Mouse (Mus musculus): ENCODE data around the gene Gm35549. TPM values are rescaled to one million over a fixed set of nuclear protein-coding genes. Genes with fewer than 3 reads are reported as not detected.

The Gm35549 gene
- polyA plus RNA-seq (2015; fragmentation: Nextera tagmentation; extraction: Ambion mirVana) = 0.32 TPM in 1 of 2 replicates, not detected in the other

- DNase-seq (ENCODE audit: low spot score) = no peak
- Histone ChIP-seq H3K36me3 (ENCODE audit: control insufficient read depth, insufficient read depth, low read length) (no peaks in the 10 kb centered on the region), H3K27me3 (ENCODE audit: control insufficient read depth, insufficient read depth, low read length) (no peaks in the 10 kb centered on the region), H3K27ac (replicated peaks) (no peak within 1 kb of the TSS), H3K4me3 (ENCODE audit: low read depth, low read length) (no peak within 1 kb of the TSS), H3K4me1 (replicated peaks; ENCODE audit: control insufficient read depth, insufficient read depth) (no peaks in the 10 kb centered on the region), H3K9ac (ENCODE audit: low read length) (no peak within 1 kb of the TSS), H3K4me2 (replicated peaks; ENCODE audit: low read depth) (no peak within 1 kb of the TSS), H3K9me3 (ENCODE audit: control insufficient read depth, low read length) (no peaks in the 10 kb centered on the region)
- TF ChIP-seq CTCF (IDR thresholded peaks at IDR 0.05; ENCODE audit: low read depth) (no peak), EP300 (optimal IDR thresholded peaks at IDR 0.05) (no peak)
- WGBS = 63% methylated on average over 3 of the region's 3 CpGs
- ATAC-seq (ENCODE audit: low FRiP score, low TSS enrichment) = no peak
Measured at GRCm38 (mm10) chr9:122843760-122844159, at the start of gene Gm35549. Gene Gm35549 (minus strand): TSS chr9:122844035.

DNA sequence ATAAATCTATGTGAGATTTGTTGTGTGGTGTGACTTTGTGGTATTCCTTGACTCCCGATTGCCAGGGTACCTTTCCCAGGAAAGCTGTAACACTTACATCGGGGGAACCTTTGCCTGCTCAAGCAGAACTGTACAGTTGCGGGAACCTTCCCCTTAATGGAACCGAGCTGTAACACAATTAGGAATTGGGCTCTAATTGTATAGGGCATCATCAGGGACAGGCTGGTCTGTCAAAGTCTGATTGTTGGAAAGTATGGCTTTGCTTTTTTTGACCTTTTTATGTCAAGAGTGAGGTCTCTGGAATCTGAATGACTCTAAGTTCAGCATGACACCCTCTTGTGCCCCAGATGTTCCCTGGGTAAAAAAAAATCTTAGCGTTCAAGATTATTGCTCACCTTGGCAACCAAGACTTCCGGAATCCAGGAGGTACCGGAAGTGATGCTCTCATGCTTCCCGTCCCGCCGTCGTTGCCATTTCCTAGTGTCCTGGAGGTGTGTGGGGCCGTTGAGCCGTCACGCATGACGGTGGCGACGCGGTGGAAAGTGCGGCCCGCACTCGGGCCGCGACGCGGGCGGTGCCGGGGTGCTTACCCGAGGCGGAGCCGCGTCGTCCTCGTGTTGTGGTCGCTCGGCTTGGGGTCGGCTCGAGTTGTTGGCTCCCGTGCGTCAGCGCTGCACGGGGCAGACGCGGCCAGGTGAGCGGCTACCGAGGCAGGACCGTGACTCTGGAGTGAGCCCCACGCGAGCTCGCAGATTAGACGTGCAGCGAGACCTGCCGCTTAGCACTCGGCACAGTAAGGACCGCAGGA is 42.7 kb upstream of the Gm35549 start:
- H3K27ac ChIP-seq (replicated peaks) = peak overlapping the region; percentile 45; the same call in 1 of the 2 replicates
- 7% methylated on average over 54 of the region's 54 CpGs for WGBS
- TF ChIP-seq EP300 (optimal IDR thresholded peaks at IDR 0.05) = no peak
- TF ChIP-seq CTCF (IDR thresholded peaks at IDR 0.05; ENCODE audit: low read depth) = no peak
- no peaks in the 10 kb centered on the region for H3K9me3 ChIP-seq (ENCODE audit: control insufficient read depth, low read length)
- ATAC-seq (ENCODE audit: low FRiP score, low TSS enrichment) = peak; percentile 90
- H3K9ac ChIP-seq (ENCODE audit: low read length) = peak overlapping the region; percentile 80
- 0 out of 2 replicates have a peak, but pooled peaks cover 3% of the 10 kb centered on the region for H3K4me1 ChIP-seq (replicated peaks; ENCODE audit: control insufficient read depth, insufficient read depth)
- H3K36me3 ChIP-seq (ENCODE audit: control insufficient read depth, insufficient read depth, low read length) = no peaks in the 10 kb centered on the region
- peak overlapping the region; percentile 75 for H3K4me3 ChIP-seq (ENCODE audit: low read depth, low read length)
- no peaks in the 10 kb centered on the region for H3K27me3 ChIP-seq (ENCODE audit: control insufficient read depth, insufficient read depth, low read length)
- peak overlapping the region; percentile 87 for H3K4me2 ChIP-seq (replicated peaks; ENCODE audit: low read depth)
- DNase-seq (ENCODE audit: low spot score) = peak; percentile 71

GRCm38 (mm10) chr9:122885385-122885784 is 41.5 kb upstream of the Gm35549 start, which contains the start of gene Zkscan7:
Gene Zkscan7 (plus strand): TSS chr9:122885685.
- H3K9me3 ChIP-seq (ENCODE audit: control insufficient read depth, low read length) = no peaks in the 10 kb centered on the region
- no peaks in the 10 kb centered on the region for H3K27me3 ChIP-seq (ENCODE audit: control insufficient read depth, insufficient read depth, low read length)
- TF ChIP-seq EP300 (optimal IDR thresholded peaks at IDR 0.05) (no peak), CTCF (IDR thresholded peaks at IDR 0.05; ENCODE audit: low read depth) (no peak)
- ATAC-seq (ENCODE audit: low FRiP score, low TSS enrichment) (no peak), DNase-seq (ENCODE audit: low spot score) (no peak)
- peak within 1 kb of the TSS; percentile 75 for H3K4me3 ChIP-seq (ENCODE audit: low read depth, low read length)
- H3K36me3 ChIP-seq (ENCODE audit: control insufficient read depth, insufficient read depth, low read length) = no peaks in the 10 kb centered on the region
- no peak within 1 kb of the TSS for H3K27ac ChIP-seq (replicated peaks)
- H3K4me2 ChIP-seq (replicated peaks; ENCODE audit: low read depth) = peak within 1 kb of the TSS; percentile 87
- H3K9ac ChIP-seq (ENCODE audit: low read length) = peak within 1 kb of the TSS; percentile 80; the same call in 1 of the 2 replicates
- H3K4me1 ChIP-seq (replicated peaks; ENCODE audit: control insufficient read depth, insufficient read depth) = 0 out of 2 replicates have a peak, but pooled peaks cover 3% of the 10 kb centered on the region
- 87% methylated on average over 3 of the region's 3 CpGs for WGBS

DNA sequence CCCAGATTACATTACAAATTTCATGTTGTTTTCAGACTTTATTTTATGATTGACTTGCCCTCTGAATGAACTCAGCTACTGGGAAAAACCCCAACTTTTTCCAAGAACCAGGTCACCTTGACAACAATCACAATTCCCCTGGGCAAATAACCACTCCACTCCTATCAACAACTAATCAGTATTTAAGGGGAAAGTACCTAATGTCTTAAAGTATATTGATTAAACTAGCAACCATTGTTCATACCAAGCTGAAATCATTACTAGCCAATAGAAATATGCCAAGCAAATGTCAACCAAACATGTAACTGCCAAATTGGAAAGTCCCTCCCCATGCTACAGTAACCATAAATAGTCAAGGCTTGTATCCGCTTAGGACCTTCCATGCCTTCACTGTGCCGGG is 31.3 kb upstream of the Gm35549 start:
- no peak for TF ChIP-seq CTCF (IDR thresholded peaks at IDR 0.05; ENCODE audit: low read depth)
- no peak for TF ChIP-seq EP300 (optimal IDR thresholded peaks at IDR 0.05)
- peak; percentile 37 for DNase-seq (ENCODE audit: low spot score)
- H3K36me3 ChIP-seq (ENCODE audit: control insufficient read depth, insufficient read depth, low read length) = no peaks in the 10 kb centered on the region
- 70% methylated on average over 2 of the region's 2 CpGs for WGBS
- H3K9me3 ChIP-seq (ENCODE audit: control insufficient read depth, low read length) = no peaks in the 10 kb centered on the region
- no peaks in the 10 kb centered on the region for H3K27me3 ChIP-seq (ENCODE audit: control insufficient read depth, insufficient read depth, low read length)
- H3K27ac ChIP-seq (replicated peaks) = no peak overlapping the region
- H3K4me1 ChIP-seq (replicated peaks; ENCODE audit: control insufficient read depth, insufficient read depth) = no peaks in the 10 kb centered on the region
- no peak overlapping the region for H3K9ac ChIP-seq (ENCODE audit: low read length)
- peak; percentile 87 for ATAC-seq (ENCODE audit: low FRiP score, low TSS enrichment)
- no peak overlapping the region for H3K4me3 ChIP-seq (ENCODE audit: low read depth, low read length)
- H3K4me2 ChIP-seq (replicated peaks; ENCODE audit: low read depth) = no peak overlapping the region

- H3K4me1 ChIP-seq (replicated peaks; ENCODE audit: control insufficient read depth, insufficient read depth) = no peaks in the 10 kb centered on the region
- no peaks in the 10 kb centered on the region for H3K36me3 ChIP-seq (ENCODE audit: control insufficient read depth, insufficient read depth, low read length)
- H3K27me3 ChIP-seq (ENCODE audit: control insufficient read depth, insufficient read depth, low read length) = no peaks in the 10 kb centered on the region
- no peak for DNase-seq (ENCODE audit: low spot score)
- TF ChIP-seq EP300 (optimal IDR thresholded peaks at IDR 0.05) (no peak), CTCF (IDR thresholded peaks at IDR 0.05; ENCODE audit: low read depth) (no peak)
- H3K27ac ChIP-seq (replicated peaks) = no peak overlapping the region
- no peak overlapping the region for H3K9ac ChIP-seq (ENCODE audit: low read length)
- H3K4me3 ChIP-seq (ENCODE audit: low read depth, low read length) = no peak overlapping the region
- H3K4me2 ChIP-seq (replicated peaks; ENCODE audit: low read depth) = no peak overlapping the region
- WGBS = 66% methylated on average over 1 of the region's 1 CpGs
- no peaks in the 10 kb centered on the region for H3K9me3 ChIP-seq (ENCODE audit: control insufficient read depth, low read length)
- ATAC-seq (ENCODE audit: low FRiP score, low TSS enrichment) = 0 out of 2 replicates have a peak, but pooled peaks have one; percentile 28
Measured at GRCm38 (mm10) chr9:122874653-122875052, 30.8 kb upstream of the Gm35549 start.

DNA sequence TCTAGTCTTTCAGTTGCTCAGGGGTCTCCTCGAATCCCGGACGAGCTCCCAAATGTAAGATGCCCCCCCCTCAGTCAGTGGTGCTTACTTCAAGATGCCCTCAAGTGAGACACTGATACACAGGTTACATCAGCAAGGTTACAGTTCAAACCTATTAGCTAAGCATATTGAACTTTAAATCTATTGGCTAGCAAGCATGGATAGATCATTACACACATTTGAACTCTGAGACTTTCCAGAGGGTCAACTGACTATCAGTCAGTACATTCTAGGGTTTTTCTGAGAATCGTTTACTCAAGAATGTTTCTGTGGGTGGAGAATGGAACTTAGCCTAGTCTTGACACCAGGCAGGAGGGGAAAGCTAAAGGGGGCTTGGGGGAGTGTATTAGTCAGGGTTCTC is 28.8 kb upstream of the Gm35549 start:
- DNase-seq (ENCODE audit: low spot score) (no peak), ATAC-seq (ENCODE audit: low FRiP score, low TSS enrichment) (no peak)
- Histone ChIP-seq H3K27me3 (ENCODE audit: control insufficient read depth, insufficient read depth, low read length) (no peaks in the 10 kb centered on the region), H3K9me3 (ENCODE audit: control insufficient read depth, low read length) (no peaks in the 10 kb centered on the region), H3K4me1 (replicated peaks; ENCODE audit: control insufficient read depth, insufficient read depth) (no peaks in the 10 kb centered on the region), H3K4me2 (replicated peaks; ENCODE audit: low read depth) (no peak overlapping the region), H3K36me3 (ENCODE audit: control insufficient read depth, insufficient read depth, low read length) (no peaks in the 10 kb centered on the region), H3K4me3 (ENCODE audit: low read depth, low read length) (no peak overlapping the region), H3K9ac (ENCODE audit: low read length) (no peak overlapping the region), H3K27ac (replicated peaks) (no peak overlapping the region)
- TF ChIP-seq EP300 (optimal IDR thresholded peaks at IDR 0.05) (no peak), CTCF (IDR thresholded peaks at IDR 0.05; ENCODE audit: low read depth) (no peak)
- WGBS = 84% methylated on average over 4 of the region's 4 CpGs

Measured in stomach, postnatal 0 days (tissue).